Mouse (Mus musculus) liver, embryonic 16.5 days (tissue): Measurements from ENCODE around the gene Hipk3. TPM values are rescaled to one million over a fixed set of nuclear protein-coding genes. Genes with fewer than 3 reads are reported as not detected.

ENCODE experiments used
- ATAC-seq: fragments of 200-750 bp; cut with Nextera tagmentation; 2 replicates; pipeline ENCODE4 v1.8.0; 2017; ENCODE audit warnings: low read depth, mild to moderate bottlenecking, moderate number of reproducible peaks, moderate library complexity
- H3K27ac ChIP-seq: fragments of 300-500 bp; sonication (generic); 2 replicates; pipeline ENCODE4 v1.5.1; 2014; ENCODE audit warnings: mild to moderate bottlenecking, low read length
- H3K27me3 ChIP-seq: fragments of 300-500 bp; sonication (generic); 2 replicates; pipeline ENCODE4 v1.6.1; 2014; ENCODE audit warnings: low read depth, low read length, mixed read lengths; ENCODE audit not compliant: control insufficient read depth, insufficient read depth
- H3K36me3 ChIP-seq: fragments of 300-500 bp; sonication (generic); 2 replicates; pipeline ENCODE4 v1.6.1; 2014; ENCODE audit warnings: mild to moderate bottlenecking; ENCODE audit not compliant: control insufficient read depth, insufficient read depth
- H3K4me1 ChIP-seq: fragments of 300-500 bp; sonication (generic); 2 replicates; pipeline ENCODE4 v1.6.1; 2014; ENCODE audit warnings: low read depth, low read length, mixed read lengths; ENCODE audit not compliant: control insufficient read depth
- H3K4me2 ChIP-seq: fragments of 300-500 bp; sonication (generic); 2 replicates; pipeline ENCODE4 v1.6.1; 2014; ENCODE audit warnings: low read depth, low read length, mixed read lengths
- H3K4me3 ChIP-seq: fragments of 300-500 bp; sonication (generic); 2 replicates; pipeline ENCODE4 v1.5.1; 2014; ENCODE audit warnings: low read depth, mild to moderate bottlenecking, low read length
- H3K9ac ChIP-seq: fragments of 300-500 bp; sonication (generic); 2 replicates; pipeline ENCODE4 v1.6.1; 2014; ENCODE audit warnings: low read depth, low read length
- H3K9me3 ChIP-seq: fragments of 300-500 bp; sonication (generic); replicated peaks from 2 replicates; pipeline ENCODE4 v1.6.1; 2016; ENCODE audit warnings: low read length; ENCODE audit not compliant: control insufficient read depth
- WGBS: fragments of 180-500 bp; shearing (Covaris S2); extraction: QIAGEN DNeasy Blood & Tissue Kit; methylation state at CpG from one replicate; pipeline ENCODE4 v1.1.7; 2014; ENCODE audit not compliant: insufficient replicate concordance; 5-methylcytosine and 5-hydroxymethylcytosine counted together
- polyA plus RNA-seq: library from polyadenylated mRNA; unstranded; fragments of >200 nt; fragmentation: Nextera tagmentation; extraction: Ambion mirVana; gene quantifications from 2 replicates; pipeline ENCODE4 v1.2.1, GENCODE M21; 2015

Gene Hipk3
- polyA plus RNA-seq, 1 experiment from 2014 or later = 7.5 TPM

GRCm38 (mm10) chr2:104413011-104413410 is 81.2 kb downstream of the Hipk3 start:
- peaks cover 40% of the 10 kb centered on the region for H3K27me3 ChIP-seq

GRCm38 (mm10) chr2:104412496-104412895 is 81.8 kb downstream of the Hipk3 start:
- H3K4me3 ChIP-seq = no peak overlapping the region
- no peak overlapping the region for H3K4me2 ChIP-seq
- H3K27me3 ChIP-seq = peaks cover 44% of the 10 kb centered on the region
- no peaks in the 10 kb centered on the region for H3K9me3 ChIP-seq
- H3K4me1 ChIP-seq = no peaks in the 10 kb centered on the region
- ATAC-seq = no peak
- WGBS = 17% methylated on average over 4 of the region's 4 CpGs
- no peak overlapping the region for H3K9ac ChIP-seq
- H3K27ac ChIP-seq = no peak overlapping the region
- H3K36me3 ChIP-seq = no peaks in the 10 kb centered on the region

More at GRCm38 (mm10) chr2:104413011-104413410, 81.2 kb downstream of the Hipk3 start:
- Histone ChIP-seq H3K4me1 (no peaks in the 10 kb centered on the region), H3K4me2 (no peak overlapping the region), H3K4me3 (no peak overlapping the region), H3K9me3 (no peaks in the 10 kb centered on the region), H3K27ac (no peak overlapping the region), H3K36me3 (no peaks in the 10 kb centered on the region), H3K9ac (no peak overlapping the region)
- WGBS = 55% methylated on average over 3 of the region's 3 CpGs
- no peak for ATAC-seq

DNA sequence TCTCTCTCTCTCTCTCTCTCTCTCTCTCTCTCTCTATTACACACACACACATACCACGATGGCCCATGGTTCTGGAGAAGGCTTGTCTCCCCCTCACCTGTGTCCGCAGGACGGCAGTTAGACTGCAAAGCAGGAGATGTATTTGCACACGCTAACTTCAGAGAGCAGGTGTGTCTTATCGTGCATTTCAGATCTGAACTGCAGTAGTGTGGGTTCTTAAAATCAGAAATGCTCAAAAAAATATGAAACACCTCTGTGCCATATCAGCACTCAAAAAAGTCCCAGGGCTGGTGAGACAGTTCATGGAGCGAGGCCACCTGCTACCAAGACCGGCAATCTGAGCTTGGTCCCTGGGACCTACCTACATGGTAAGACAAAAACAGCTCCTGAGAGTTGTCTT is 82.4 kb downstream of the Hipk3 start:
- 70% methylated on average over 7 of the region's 7 CpGs for WGBS
- Histone ChIP-seq H3K4me2 (no peak overlapping the region), H3K4me3 (no peak overlapping the region), H3K36me3 (no peaks in the 10 kb centered on the region), H3K27me3 (peaks cover 50% of the 10 kb centered on the region), H3K9ac (no peak overlapping the region), H3K27ac (no peak overlapping the region), H3K4me1 (no peaks in the 10 kb centered on the region), H3K9me3 (no peaks in the 10 kb centered on the region)
- no peak for ATAC-seq

GRCm38 (mm10) chr2:104410963-104411545 is 83.2 kb downstream of the Hipk3 start, which contains the start of gene D430041D05Rik:
Gene D430041D05Rik, minus strand, starts transcription at chr2:104411013.
- Histone ChIP-seq H3K4me3 (peak within 1 kb of the TSS; percentile 41), H3K9ac (no peak within 1 kb of the TSS), H3K36me3 (no peaks in the 10 kb centered on the region), H3K4me1 (no peaks in the 10 kb centered on the region), H3K4me2 (peak within 1 kb of the TSS; percentile 54), H3K27ac (no peak within 1 kb of the TSS), H3K9me3 (no peaks in the 10 kb centered on the region), H3K27me3 (peaks cover 50% of the 10 kb centered on the region)
- WGBS = 43% methylated on average over 4 of the region's 4 CpGs
- no peak for ATAC-seq

DNA sequence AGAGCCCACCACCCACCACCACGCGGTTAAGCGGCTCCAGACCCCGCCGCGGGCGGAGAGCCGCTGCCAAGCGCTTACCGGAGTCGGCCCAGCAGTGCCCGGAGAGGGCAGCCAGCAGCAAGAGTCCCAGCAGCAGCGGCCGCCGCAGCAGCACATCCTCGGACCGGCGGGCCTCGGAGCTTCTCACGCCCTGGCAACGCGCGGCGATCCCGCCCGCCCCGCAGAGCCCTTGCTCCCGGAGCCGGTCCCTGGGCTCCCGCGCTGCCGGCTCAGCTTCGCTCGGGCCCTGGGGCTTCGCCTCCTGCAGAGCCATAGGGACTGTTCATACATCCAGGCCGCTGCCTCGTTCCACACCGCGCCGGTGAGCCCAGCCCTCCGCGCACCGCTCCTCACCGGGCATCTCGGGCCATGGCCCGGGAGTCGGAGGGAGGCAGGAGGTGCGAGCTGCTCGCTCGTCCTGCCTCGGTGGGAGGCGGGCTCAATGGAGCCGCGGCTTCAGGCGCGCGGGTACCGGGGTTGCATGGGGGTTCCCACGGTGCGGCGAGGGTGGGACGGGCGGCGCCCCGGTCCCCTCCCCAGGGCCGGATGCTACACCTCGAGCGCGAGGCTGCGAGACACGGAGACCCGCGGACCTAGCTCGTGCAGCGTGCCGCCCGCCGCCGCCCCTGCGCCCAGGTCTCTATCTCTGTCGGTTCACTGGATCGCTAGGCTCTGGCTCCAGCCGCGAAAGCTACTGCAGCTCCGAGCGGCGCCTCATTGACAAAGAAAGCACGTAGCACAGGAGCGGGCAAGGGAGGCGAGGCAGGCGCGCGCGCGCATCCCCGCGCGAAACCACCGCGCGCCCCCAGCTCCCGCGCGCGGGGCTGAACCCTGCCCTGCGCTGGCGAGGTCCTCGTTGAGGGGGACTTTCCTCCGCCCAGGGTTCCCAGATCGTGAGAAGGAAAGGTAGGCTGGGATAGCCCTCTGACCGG is 84.1 kb downstream of the Hipk3 start:
- no peaks in the 10 kb centered on the region for H3K36me3 ChIP-seq
- H3K4me3 ChIP-seq = peak overlapping the region; percentile 41
- WGBS = 1% methylated on average over 99 of the region's 111 CpGs
- no peak overlapping the region for H3K27ac ChIP-seq
- no peaks in the 10 kb centered on the region for H3K9me3 ChIP-seq
- H3K27me3 ChIP-seq = peaks cover 50% of the 10 kb centered on the region
- ATAC-seq = no peak
- no peak overlapping the region for H3K9ac ChIP-seq
- peak overlapping the region; percentile 54 for H3K4me2 ChIP-seq
- H3K4me1 ChIP-seq = no peaks in the 10 kb centered on the region

- Histone ChIP-seq H3K4me3 (no peak overlapping the region), H3K9me3 (no peaks in the 10 kb centered on the region), H3K4me1 (no peaks in the 10 kb centered on the region), H3K4me2 (no peak overlapping the region), H3K27me3 (peaks cover 50% of the 10 kb centered on the region), H3K36me3 (no peaks in the 10 kb centered on the region), H3K27ac (no peak overlapping the region), H3K9ac (no peak overlapping the region)
- ATAC-seq = no peak
- 48% methylated on average over 7 of the region's 7 CpGs for WGBS
Observed at GRCm38 (mm10) chr2:104408351-104408750, 85.9 kb downstream of the Hipk3 start.

DNA sequence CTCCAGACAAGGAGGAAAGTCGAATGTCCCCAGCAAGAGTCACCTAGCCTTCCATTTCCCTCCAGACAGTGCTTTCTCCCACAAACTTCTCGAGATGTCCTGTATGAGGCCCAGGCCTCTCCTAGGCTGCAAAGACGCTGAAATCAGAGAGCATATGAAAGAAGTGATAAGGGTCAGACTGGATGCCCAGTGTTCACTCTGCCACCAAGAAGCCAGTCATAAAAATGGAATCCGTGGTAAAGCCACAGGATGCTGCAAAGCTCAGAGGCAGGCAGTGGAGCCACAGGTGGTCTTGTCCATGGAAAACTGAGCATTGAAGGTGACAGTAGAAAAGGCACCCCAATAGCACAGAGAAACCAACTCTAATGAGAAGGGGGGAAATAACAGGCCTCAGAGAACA is 86.3 kb downstream of the Hipk3 start:
- WGBS = 39% methylated on average over 4 of the region's 4 CpGs
- no peaks in the 10 kb centered on the region for H3K9me3 ChIP-seq
- H3K9ac ChIP-seq = no peak overlapping the region
- peaks cover 50% of the 10 kb centered on the region for H3K27me3 ChIP-seq
- no peaks in the 10 kb centered on the region for H3K4me1 ChIP-seq
- no peak for ATAC-seq
- no peak overlapping the region for H3K27ac ChIP-seq
- no peak overlapping the region for H3K4me2 ChIP-seq
- no peak overlapping the region for H3K4me3 ChIP-seq
- no peaks in the 10 kb centered on the region for H3K36me3 ChIP-seq

DNA sequence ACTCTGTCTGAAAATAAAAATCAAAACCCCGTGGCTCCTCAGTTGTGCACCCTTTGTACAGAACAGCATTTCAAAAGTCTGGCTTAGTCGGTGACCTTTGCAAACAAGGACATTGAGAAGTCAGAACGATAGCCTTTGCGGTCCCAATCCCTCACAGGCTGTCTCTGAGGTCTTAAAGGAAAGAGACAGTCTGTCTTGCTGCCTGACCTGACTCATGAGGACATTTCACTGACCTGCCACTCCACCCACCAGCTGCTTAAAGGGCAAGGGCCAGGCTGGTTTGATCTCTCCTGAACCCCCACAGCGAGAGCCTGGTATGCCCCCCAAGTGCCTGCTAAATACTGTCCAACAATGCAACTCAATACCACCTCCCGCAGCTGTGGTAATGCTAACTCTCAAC is 90.2 kb downstream of the Hipk3 start:
- Histone ChIP-seq H3K27ac (no peak overlapping the region), H3K4me2 (no peak overlapping the region), H3K4me3 (no peak overlapping the region), H3K9ac (no peak overlapping the region), H3K4me1 (no peaks in the 10 kb centered on the region), H3K36me3 (no peaks in the 10 kb centered on the region), H3K9me3 (no peaks in the 10 kb centered on the region), H3K27me3 (peaks cover 18% of the 10 kb centered on the region)
- ATAC-seq = no peak
- 72% methylated on average over 6 of the region's 6 CpGs for WGBS
